Mouse (Mus musculus) myocyte (in vitro differentiated cells): Measurements from ENCODE around the gene Olfr638.

ENCODE experiments used
- CEBPB ChIP-seq: IDR thresholded peaks from 2 replicates; pipeline ENCODE4 v1.6.1; 2011; ENCODE audit warnings: mild to moderate bottlenecking, moderate library complexity; ENCODE audit not compliant: poor library complexity, insufficient read depth, severe bottlenecking
- E2F4 ChIP-seq: IDR thresholded peaks from one replicate; pipeline ENCODE4 v1.6.1; 2011; ENCODE audit warnings: mild to moderate bottlenecking, control low read depth, moderate library complexity; ENCODE audit not compliant: insufficient read depth
- MAX ChIP-seq: IDR thresholded peaks from one replicate; pipeline ENCODE4 v1.6.1; 2011; ENCODE audit warnings: low read depth, mild to moderate bottlenecking, control low read depth
- MYOD1 ChIP-seq, 3 experiments: IDR thresholded peaks; one replicate each; pipeline ENCODE4 v1.6.1; 2011; ENCODE audit warnings: control low read depth in 2 of 3, low read depth in 2 of 3, mild to moderate bottlenecking in 2 of 3, moderate library complexity in 1 of 3; ENCODE audit not compliant: insufficient read length in 2 of 3, control insufficient read depth in 1 of 3
- MYOG ChIP-seq, 3 experiments: IDR thresholded peaks; one replicate each; pipeline ENCODE4 v1.6.1; 2011; ENCODE audit warnings: control low read depth in 2 of 3, low read depth in 2 of 3, mild to moderate bottlenecking in 2 of 3; ENCODE audit not compliant: insufficient read length in 2 of 3, control insufficient read depth in 1 of 3, insufficient read depth in 1 of 3
- POLR2A ChIP-seq: IDR thresholded peaks from one replicate; pipeline ENCODE4 v1.6.1; 2011; ENCODE audit warnings: low read depth, mild to moderate bottlenecking, control low read depth, moderate library complexity; ENCODE audit not compliant: insufficient read length
- POLR2AphosphoS2 ChIP-seq: IDR thresholded peaks from one replicate; pipeline ENCODE4 v1.6.1; 2011; ENCODE audit warnings: low read depth, control low read depth; ENCODE audit not compliant: insufficient read length
- SRF ChIP-seq: IDR thresholded peaks from one replicate; pipeline ENCODE4 v1.6.1; 2011; ENCODE audit warnings: low read depth; ENCODE audit not compliant: control insufficient read depth, insufficient read length
- TCF12 ChIP-seq: IDR thresholded peaks from one replicate; pipeline ENCODE4 v1.6.1; 2011; ENCODE audit warnings: mild to moderate bottlenecking, control low read depth; ENCODE audit not compliant: poor library complexity, insufficient read depth, severe bottlenecking
- TCF3 ChIP-seq: IDR thresholded peaks from one replicate; pipeline ENCODE4 v1.6.1; 2011; ENCODE audit warnings: low read depth, control low read depth; ENCODE audit not compliant: insufficient read length
- USF1 ChIP-seq: IDR thresholded peaks from one replicate; pipeline ENCODE4 v1.6.1; 2011; ENCODE audit warnings: low read depth, mild to moderate bottlenecking, control low read depth, moderate library complexity

DNA sequence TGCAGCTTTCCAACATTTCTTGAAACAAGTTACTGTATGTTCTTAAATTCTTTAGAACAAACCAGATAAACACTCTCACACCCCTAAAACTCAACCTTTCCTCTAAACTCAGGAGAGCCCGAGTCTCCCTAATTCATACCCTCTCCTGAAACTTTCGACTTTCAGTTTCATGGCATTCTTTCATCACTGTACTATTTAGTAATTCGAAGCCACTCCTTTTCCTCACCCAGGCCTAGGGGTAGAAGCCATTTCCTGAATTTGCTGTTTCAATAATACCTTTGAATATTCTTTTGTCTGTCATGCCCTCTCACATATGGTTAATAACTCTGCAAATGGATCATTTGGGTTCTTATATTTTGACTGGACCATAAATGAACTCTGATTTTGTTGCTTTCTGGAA lies 28.4 kb downstream of the Olfr638 start:
- TF ChIP-seq POLR2A (no peak), TCF12 (no peak), POLR2AphosphoS2 (no peak), E2F4 (no peak), MYOD1 (IDR thresholded peaks at IDR 0.05; ENCODE audit: control insufficient read depth in 1 of 3, insufficient read length in 2 of 3, low read depth in 2 of 3) (no peak), USF1 (no peak), MAX (no peak), CEBPB (no peak), MYOG (IDR thresholded peaks at IDR 0.05; ENCODE audit: control insufficient read depth in 1 of 3, insufficient read depth in 1 of 3, insufficient read length in 2 of 3, low read depth in 2 of 3) (no peak), SRF (no peak), TCF3 (no peak)
